Mouse (Mus musculus) midbrain, embryonic 12.5 days (tissue): ENCODE results near the gene Gramd1b. TPM values are rescaled to one million over a fixed set of nuclear protein-coding genes. Genes with fewer than 3 reads are reported as not detected.

Experiments used
- ATAC-seq: fragments of 200-750 bp; cut with Nextera tagmentation; 2 replicates; pipeline ENCODE4 v1.8.0; 2017; ENCODE audit warnings: low read depth, moderate TSS enrichment, moderate library complexity; ENCODE audit not compliant: low FRiP score
- H3K27ac ChIP-seq: fragments of 300-500 bp; sonication (generic); replicated peaks from 2 replicates; pipeline ENCODE4 v1.5.1; 2016; ENCODE audit warnings: mild to moderate bottlenecking
- H3K27me3 ChIP-seq: fragments of 300-500 bp; sonication (generic); 2 replicates; pipeline ENCODE4 v1.6.1; 2016; ENCODE audit warnings: mild to moderate bottlenecking
- H3K36me3 ChIP-seq: fragments of 300-500 bp; sonication (generic); 2 replicates; pipeline ENCODE4 v1.6.1; 2016
- H3K4me1 ChIP-seq: fragments of 300-500 bp; sonication (generic); 2 replicates; pipeline ENCODE4 v1.6.1; 2016
- H3K4me2 ChIP-seq: fragments of 300-500 bp; sonication (generic); replicated peaks from 2 replicates; pipeline ENCODE4 v1.6.1; 2016; ENCODE audit warnings: mild to moderate bottlenecking, moderate library complexity
- H3K4me3 ChIP-seq: fragments of 300-500 bp; sonication (generic); 2 replicates; pipeline ENCODE4 v1.5.1; 2016; ENCODE audit warnings: mild to moderate bottlenecking
- H3K9ac ChIP-seq: fragments of 300-500 bp; sonication (generic); replicated peaks from 2 replicates; pipeline ENCODE4 v1.6.1; 2016; ENCODE audit warnings: mild to moderate bottlenecking, moderate library complexity
- H3K9me3 ChIP-seq: fragments of 300-500 bp; sonication (generic); 2 replicates; pipeline ENCODE4 v1.6.1; 2016; ENCODE audit warnings: mild to moderate bottlenecking
- WGBS: fragments of 180-500 bp; shearing (Covaris S2); methylation state at CpG from one replicate; pipeline ENCODE4 v1.1.7; 2016; 5-methylcytosine and 5-hydroxymethylcytosine counted together
- polyA plus RNA-seq: library from polyadenylated mRNA; unstranded; fragments of >200 nt; fragmentation: Nextera tagmentation; extraction: Ambion mirVana; gene quantifications from 2 replicates; pipeline ENCODE4 v1.2.1, GENCODE M21; 2016

Gramd1b gene
- polyA plus RNA-seq, 1 experiment from 2014 or later = 5.4 TPM

DNA sequence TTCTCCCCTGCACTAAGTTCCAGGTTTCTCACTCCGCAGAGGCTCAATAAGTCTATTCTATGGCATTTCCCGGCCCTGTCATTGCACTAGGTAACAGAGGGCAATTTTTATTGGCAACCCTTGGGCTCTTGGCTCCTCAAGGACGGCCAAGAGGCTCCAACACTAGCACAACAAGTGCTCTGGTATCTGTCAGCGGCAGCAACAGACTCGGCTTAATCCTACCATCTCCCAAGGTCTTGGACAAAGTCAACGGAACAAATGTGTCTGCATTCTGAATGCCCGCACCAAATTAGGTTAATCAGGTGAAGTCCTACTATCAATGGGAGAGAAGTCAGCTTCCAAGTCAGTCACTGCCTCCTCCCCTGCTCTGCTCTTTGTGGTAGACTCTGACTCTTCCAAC lies 93.3 kb downstream of the Gramd1b start:
- 81% methylated on average over 7 of the region's 7 CpGs for WGBS
- H3K4me1 ChIP-seq = peaks cover 14% of the 10 kb centered on the region
- H3K9me3 ChIP-seq = no peaks in the 10 kb centered on the region
- H3K36me3 ChIP-seq = no peaks in the 10 kb centered on the region
- H3K27ac ChIP-seq = no peak overlapping the region
- no peak overlapping the region for H3K4me3 ChIP-seq
- no peak overlapping the region for H3K9ac ChIP-seq
- no peak for ATAC-seq
- H3K4me2 ChIP-seq = no peak overlapping the region
- H3K27me3 ChIP-seq = no peaks in the 10 kb centered on the region

DNA sequence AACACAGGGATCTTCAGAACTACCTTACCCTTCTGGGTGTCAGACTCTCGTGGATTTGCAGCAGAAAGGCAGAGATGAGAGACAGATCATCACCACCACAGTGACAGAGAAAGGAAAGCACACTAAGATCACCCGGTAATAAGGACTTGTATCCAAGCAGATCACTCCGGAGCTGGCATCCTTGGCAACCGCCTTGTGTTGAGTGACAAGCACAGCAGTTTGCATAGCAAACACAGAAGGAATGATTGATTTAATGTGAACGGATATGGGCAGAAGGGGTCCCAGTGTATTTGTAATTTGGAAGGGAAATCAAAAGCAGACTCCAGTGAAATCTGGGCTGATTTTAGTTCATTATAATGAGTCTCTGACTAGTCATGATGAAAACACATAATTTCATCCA lies 97.9 kb downstream of the Gramd1b start:
- ATAC-seq = no peak
- Histone ChIP-seq H3K9ac (no peak overlapping the region), H3K9me3 (no peaks in the 10 kb centered on the region), H3K4me1 (peaks cover 2% of the 10 kb centered on the region; the same call in 1 of the 2 replicates), H3K4me3 (no peak overlapping the region), H3K27me3 (no peaks in the 10 kb centered on the region), H3K36me3 (no peaks in the 10 kb centered on the region), H3K4me2 (no peak overlapping the region), H3K27ac (no peak overlapping the region)
- WGBS = 85% methylated on average over 5 of the region's 5 CpGs

DNA sequence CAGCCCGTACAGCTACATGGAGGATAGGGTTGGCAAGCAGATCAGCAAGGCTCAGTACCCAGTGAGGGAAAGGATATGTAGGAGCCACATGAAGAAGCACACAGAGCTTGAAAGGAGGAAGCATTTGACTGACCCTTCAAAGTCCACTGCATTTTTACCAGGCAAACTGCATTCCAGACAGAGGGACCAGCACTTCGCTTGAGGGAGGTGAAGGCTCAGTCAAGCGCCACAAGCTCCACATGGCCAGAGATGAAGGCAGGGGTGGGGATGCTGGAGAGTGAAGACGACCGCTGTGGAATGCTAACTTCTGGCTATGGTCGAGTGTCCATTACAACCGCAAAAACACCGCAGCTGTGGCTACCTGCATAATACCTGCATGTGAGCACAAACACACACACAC lies 100.2 kb downstream of the Gramd1b start:
- no peaks in the 10 kb centered on the region for H3K36me3 ChIP-seq
- no peak overlapping the region for H3K4me3 ChIP-seq
- no peaks in the 10 kb centered on the region for H3K4me1 ChIP-seq
- no peaks in the 10 kb centered on the region for H3K27me3 ChIP-seq
- ATAC-seq = no peak
- no peak overlapping the region for H3K9ac ChIP-seq
- no peak overlapping the region for H3K27ac ChIP-seq
- H3K9me3 ChIP-seq = no peaks in the 10 kb centered on the region
- no peak overlapping the region for H3K4me2 ChIP-seq
- WGBS = 84% methylated on average over 8 of the region's 8 CpGs

DNA sequence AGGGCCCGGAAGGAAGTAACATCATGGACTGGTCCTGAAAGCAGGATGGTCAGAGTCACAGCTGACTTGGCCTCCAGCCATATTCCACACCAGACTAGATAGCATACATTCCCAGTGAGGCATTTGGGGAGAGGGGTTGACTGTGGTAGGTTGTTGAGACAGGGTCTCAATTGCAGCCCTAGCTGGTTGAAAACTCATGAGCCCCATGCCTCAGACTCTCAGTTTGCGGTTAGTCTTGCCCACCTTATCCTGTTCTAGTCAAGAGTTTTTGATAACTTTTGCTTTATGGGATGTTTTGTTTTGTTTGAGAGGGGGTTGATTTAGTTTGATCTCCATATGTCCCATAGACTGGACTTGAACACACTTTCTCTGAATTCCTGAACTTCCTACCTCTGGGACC lies 103.5 kb downstream of the Gramd1b start:
- H3K4me1 ChIP-seq = no peaks in the 10 kb centered on the region
- no peaks in the 10 kb centered on the region for H3K9me3 ChIP-seq
- H3K36me3 ChIP-seq = no peaks in the 10 kb centered on the region
- H3K9ac ChIP-seq = no peak overlapping the region
- no peaks in the 10 kb centered on the region for H3K27me3 ChIP-seq
- WGBS = 85% methylated on average over 2 of the region's 2 CpGs
- no peak overlapping the region for H3K4me3 ChIP-seq
- H3K4me2 ChIP-seq = no peak overlapping the region
- H3K27ac ChIP-seq = no peak overlapping the region
- ATAC-seq = no peak

DNA sequence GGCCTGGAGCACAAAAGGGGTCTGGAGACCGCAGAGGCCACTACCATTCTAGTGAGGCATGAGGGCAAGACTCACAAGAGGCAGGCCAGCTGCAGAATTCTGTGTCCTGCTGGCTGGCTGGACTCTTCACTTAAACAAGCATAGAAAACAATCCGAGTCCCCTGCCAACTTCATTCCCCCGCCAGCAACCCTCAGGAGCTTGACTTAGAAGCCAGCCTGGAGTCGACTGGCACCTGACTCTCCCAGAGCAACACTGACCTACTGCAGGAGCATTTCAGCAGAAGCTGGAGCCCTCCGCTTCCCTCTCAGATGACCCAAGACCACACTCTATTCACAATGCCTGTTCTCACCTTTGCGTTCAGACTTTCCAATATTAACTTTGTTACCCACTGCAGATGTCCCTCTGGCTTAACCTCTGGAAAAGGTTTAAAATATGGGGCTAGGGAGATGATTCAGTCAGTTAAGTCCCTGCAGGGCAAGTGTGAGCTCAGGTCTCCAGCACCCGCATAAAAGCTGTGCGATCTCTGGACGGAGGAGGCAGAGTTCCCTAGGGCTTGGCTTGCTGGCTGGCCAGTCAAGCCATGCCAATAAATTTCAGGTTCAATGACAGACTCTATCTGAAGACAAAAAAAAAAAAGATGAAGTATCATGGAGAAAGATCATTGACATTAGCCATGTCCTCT lies 104.8 kb downstream of the Gramd1b start:
- H3K4me3 ChIP-seq = no peak overlapping the region
- no peaks in the 10 kb centered on the region for H3K36me3 ChIP-seq
- WGBS = 89% methylated on average over 9 of the region's 9 CpGs

DNA sequence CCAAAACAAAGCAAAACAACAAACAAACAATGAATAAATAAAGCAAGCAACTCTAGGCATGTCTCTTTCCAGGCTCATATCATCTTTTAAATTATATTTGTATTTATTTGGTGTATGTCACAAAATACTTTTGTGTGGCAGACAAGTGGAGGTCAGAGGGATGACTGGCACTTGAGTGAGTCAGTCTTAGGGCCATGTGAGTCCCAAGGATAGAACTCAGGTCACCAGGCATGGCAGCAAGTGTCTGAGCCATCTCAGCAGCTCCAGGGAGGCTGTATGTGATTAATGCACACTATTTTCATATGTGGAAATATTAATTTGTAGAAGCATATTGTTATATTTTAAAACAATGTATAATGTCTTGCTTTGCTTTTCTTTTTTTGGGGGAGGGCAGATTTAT lies 106.3 kb downstream of the Gramd1b start:
- no peak overlapping the region for H3K9ac ChIP-seq
- H3K9me3 ChIP-seq = no peaks in the 10 kb centered on the region
- ATAC-seq = no peak
- no peak overlapping the region for H3K27ac ChIP-seq
- H3K36me3 ChIP-seq = no peaks in the 10 kb centered on the region
- H3K27me3 ChIP-seq = no peaks in the 10 kb centered on the region
- H3K4me1 ChIP-seq = no peaks in the 10 kb centered on the region
- no peak overlapping the region for H3K4me2 ChIP-seq
- H3K4me3 ChIP-seq = no peak overlapping the region

More for the DNA sequence above, 104.8 kb downstream of the Gramd1b start:
- no peaks in the 10 kb centered on the region for H3K4me1 ChIP-seq
- no peak overlapping the region for H3K27ac ChIP-seq
- H3K9ac ChIP-seq = no peak overlapping the region
- no peak overlapping the region for H3K4me2 ChIP-seq
- no peaks in the 10 kb centered on the region for H3K27me3 ChIP-seq
- no peak for ATAC-seq
- no peaks in the 10 kb centered on the region for H3K9me3 ChIP-seq

DNA sequence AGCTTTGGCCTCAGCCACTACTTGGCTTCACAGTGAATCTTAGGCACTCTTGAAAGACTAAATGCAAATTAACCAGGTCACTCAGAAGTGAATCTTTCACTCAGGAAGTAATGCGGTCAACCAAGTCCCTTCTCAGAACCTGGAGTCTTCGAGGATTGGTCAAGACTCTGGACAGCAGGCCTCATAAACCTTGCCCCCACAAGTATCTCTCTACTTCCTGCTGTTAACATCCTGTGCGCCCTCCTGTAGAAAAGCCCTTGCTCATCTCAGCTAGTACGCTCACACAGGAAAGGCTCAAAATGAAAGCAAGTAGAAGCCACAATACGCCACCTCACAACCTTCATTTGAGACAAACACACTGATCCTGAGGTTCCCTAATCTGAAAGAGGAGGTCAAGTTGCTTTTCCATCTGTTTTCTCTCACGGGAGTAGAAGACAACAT lies 107.7 kb downstream of the Gramd1b start:
- H3K27me3 ChIP-seq = no peaks in the 10 kb centered on the region
- no peak overlapping the region for H3K4me3 ChIP-seq
- H3K36me3 ChIP-seq = no peaks in the 10 kb centered on the region
- ATAC-seq = no peak
- H3K9me3 ChIP-seq = no peaks in the 10 kb centered on the region
- 88% methylated on average over 6 of the region's 6 CpGs for WGBS
- no peak overlapping the region for H3K9ac ChIP-seq
- H3K4me1 ChIP-seq = no peaks in the 10 kb centered on the region
- no peak overlapping the region for H3K4me2 ChIP-seq
- no peak overlapping the region for H3K27ac ChIP-seq

DNA sequence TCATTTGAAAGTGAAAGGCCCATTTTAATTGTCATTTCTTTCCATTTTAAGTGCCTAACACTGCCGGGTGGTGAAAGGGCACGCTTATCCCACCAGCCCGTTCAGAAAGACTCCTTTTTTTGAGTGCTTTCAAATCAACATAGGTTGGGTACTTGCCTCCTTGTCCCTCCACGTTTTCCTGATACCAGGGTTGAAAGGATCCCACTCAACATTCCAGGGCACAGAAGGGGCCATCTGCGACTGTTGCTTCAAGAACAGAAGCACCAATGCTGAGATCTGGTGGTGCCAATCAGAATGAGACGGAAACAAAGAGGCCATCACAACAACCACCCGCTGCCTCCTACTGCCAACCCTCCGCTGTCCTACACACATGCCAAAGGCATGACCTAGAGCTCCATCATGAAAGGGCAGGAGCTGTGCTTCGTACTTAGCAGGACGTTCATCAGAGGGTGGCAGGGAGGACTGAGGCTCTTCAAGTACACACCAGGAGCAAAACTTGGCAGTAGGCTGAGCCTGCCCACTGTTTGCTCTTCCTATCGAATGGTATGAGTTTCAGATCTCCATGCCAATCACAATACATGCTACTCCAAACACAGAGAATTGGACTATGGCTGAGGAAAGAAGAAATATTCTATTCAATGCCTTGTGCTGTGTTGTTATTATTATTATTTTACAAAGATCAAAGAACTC lies 108.7 kb downstream of the Gramd1b start:
- no peak overlapping the region for H3K4me2 ChIP-seq
- no peaks in the 10 kb centered on the region for H3K4me1 ChIP-seq
- H3K36me3 ChIP-seq = no peaks in the 10 kb centered on the region
- ATAC-seq = no peak
- no peak overlapping the region for H3K9ac ChIP-seq
- WGBS = 83% methylated on average over 11 of the region's 11 CpGs
- H3K9me3 ChIP-seq = no peaks in the 10 kb centered on the region
- H3K27ac ChIP-seq = no peak overlapping the region
- H3K27me3 ChIP-seq = no peaks in the 10 kb centered on the region
- H3K4me3 ChIP-seq = no peak overlapping the region

DNA sequence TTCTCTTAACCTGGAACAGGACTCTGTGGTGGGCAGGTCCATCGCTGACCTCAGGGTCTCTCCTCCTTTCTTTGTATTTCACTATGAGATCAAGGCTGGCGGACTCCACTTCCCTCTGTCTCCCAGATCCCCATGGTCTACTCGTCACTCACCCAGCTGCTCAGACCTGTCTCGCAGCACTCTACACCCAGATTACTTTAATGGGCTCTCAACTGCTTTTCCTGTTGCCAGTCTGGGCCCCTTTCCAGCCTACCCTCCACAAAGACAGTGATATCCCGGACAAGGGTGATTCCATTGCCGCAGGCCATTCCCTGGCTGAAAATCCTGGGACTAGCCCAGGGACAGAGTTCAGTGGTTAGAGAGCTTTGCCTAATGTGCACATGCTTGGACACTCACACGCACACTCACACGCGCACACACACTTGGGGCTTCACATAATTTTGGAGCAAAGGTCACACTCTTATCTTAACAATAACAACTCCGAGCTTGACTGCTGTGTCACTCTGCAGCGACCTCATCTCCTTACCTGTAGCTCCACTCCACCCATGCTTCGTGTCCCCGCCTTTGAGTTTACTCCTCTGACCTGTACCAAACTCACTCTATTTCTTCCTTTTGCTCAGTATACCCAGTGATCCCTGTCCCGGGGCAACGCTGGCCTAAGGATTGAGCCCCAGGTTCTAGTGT lies 110.4 kb downstream of the Gramd1b start:
- 88% methylated on average over 15 of the region's 15 CpGs for WGBS
- no peak overlapping the region for H3K9ac ChIP-seq
- no peaks in the 10 kb centered on the region for H3K9me3 ChIP-seq

DNA sequence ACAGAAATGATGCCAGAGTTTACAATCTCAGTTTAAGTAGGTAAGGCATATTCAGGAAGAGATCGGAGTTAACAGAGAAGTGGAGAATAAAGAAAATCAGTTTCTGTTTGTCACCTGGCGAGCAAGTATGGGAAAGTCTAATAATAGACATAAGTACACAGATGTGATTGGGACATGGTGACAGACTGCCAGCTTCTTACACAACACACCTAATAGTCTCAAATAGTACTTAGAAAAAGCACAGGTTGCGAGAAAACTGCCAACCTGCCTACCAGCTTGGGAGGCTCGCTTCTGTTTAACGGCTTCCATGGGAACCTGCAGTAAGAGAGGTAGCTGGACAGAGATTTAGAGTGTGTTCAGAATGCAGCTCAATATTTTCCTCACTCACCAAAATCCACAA lies 112.4 kb downstream of the Gramd1b start:
- no peaks in the 10 kb centered on the region for H3K36me3 ChIP-seq
- H3K4me1 ChIP-seq = 0 out of 2 replicates have a peak, but pooled peaks cover 3% of the 10 kb centered on the region
- H3K27ac ChIP-seq = no peak overlapping the region
- no peak for ATAC-seq
- H3K27me3 ChIP-seq = no peaks in the 10 kb centered on the region
- no peak overlapping the region for H3K9ac ChIP-seq
- no peak overlapping the region for H3K4me3 ChIP-seq
- no peaks in the 10 kb centered on the region for H3K9me3 ChIP-seq
- 97% methylated on average over 5 of the region's 5 CpGs for WGBS
- H3K4me2 ChIP-seq = no peak overlapping the region

More for the DNA sequence above, 110.4 kb downstream of the Gramd1b start:
- no peak for ATAC-seq
- no peak overlapping the region for H3K27ac ChIP-seq
- H3K4me3 ChIP-seq = no peak overlapping the region
- no peaks in the 10 kb centered on the region for H3K27me3 ChIP-seq
- no peaks in the 10 kb centered on the region for H3K4me1 ChIP-seq
- H3K36me3 ChIP-seq = no peaks in the 10 kb centered on the region
- no peak overlapping the region for H3K4me2 ChIP-seq

DNA sequence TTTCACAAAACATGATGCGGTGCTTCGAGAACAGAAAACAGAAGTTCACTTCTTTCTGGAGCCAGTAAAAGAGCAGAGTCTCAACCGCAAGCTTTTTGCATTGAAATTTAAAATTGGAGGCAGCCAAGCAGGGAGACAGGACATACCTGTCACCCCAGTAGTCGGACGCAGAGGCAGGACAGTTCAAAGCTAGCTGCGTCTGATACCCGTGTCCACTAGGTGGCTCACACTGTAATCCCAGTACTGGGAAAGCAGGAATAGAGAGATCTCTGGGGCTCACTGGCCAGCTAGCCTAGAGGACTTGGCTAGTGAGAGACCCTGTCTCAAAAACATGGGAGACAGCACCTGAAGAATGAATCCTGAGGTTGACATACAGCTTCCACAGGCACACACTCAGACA lies 115.0 kb downstream of the Gramd1b start:
- H3K4me3 ChIP-seq = no peak overlapping the region
- H3K9me3 ChIP-seq = no peaks in the 10 kb centered on the region
- no peak for ATAC-seq
- H3K27ac ChIP-seq = no peak overlapping the region
- no peaks in the 10 kb centered on the region for H3K36me3 ChIP-seq
- no peak overlapping the region for H3K9ac ChIP-seq
- H3K27me3 ChIP-seq = no peaks in the 10 kb centered on the region
- 86% methylated on average over 7 of the region's 7 CpGs for WGBS
- H3K4me1 ChIP-seq = 0 out of 2 replicates have a peak, but pooled peaks cover 3% of the 10 kb centered on the region
- no peak overlapping the region for H3K4me2 ChIP-seq
